Mouse (Mus musculus) adrenal gland, postnatal 36 days (tissue): ENCODE data around the gene Tmem259. TPM values are rescaled to one million over a fixed set of nuclear protein-coding genes. Genes with fewer than 3 reads are reported as not detected.

ENCODE experiments used
- DNase-seq, 2 experiments: peaks; one replicate each; pipeline ENCODE4 v3.0.0; 2021; ENCODE audit warnings: mixed read lengths in 1 of 2
- total RNA-seq, 2 experiments: library from RNA; stranded (reverse); gene quantifications; 2 replicates each; pipeline ENCODE4 v1.2.3; 2021

Gene Tmem259
- total RNA-seq, 2 experiments from 2014 or later = 144 to 146 TPM

DNA sequence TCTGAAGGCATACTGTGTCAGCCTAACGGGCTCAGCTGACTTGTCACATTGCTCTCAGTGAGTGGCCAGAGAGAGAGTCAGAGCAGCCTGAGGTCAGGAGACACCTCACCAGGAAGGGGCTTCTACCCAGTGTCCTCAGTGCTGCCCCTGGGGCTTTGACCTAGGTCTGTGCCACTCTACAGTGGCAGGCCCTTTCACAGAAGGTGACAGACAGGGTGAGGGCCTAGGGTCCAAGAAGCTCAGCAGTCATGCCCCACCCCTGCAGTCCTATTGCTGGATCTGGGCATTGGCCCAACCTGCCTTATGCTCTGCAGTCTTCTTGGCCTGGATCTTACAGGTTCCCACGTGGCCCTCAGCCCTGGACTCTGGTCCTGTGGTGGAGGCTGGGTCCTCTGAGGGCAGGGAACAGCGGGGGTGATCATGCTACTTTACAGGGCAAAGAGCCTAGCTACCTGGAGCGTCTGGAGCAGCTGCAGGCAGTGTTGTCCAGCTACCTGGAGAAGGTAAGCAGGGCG is 17.2 kb downstream of the Tmem259 start:
- DNase-seq = no peak

DNA sequence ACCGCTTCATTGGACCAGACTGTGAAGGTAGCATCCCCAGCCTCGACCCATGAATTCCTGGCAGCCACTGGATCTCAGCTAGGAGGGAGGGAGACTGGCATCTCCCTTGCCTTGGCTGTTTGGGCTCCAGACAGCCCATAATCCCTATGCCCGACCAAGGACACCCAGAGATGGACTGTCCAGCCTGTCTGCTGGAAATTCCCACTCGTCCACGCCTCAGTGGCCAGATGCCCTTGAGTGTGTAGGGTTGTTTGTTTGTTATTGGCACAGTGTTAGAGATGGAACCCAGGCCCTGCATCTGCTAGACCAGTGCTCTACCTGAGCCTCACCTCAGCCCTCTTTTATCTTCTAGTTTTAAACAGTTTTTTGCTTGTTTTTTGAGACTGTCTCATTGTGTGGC is 18.8 kb downstream of the Tmem259 start:
- peak; percentile 48 to 57 for DNase-seq

DNA sequence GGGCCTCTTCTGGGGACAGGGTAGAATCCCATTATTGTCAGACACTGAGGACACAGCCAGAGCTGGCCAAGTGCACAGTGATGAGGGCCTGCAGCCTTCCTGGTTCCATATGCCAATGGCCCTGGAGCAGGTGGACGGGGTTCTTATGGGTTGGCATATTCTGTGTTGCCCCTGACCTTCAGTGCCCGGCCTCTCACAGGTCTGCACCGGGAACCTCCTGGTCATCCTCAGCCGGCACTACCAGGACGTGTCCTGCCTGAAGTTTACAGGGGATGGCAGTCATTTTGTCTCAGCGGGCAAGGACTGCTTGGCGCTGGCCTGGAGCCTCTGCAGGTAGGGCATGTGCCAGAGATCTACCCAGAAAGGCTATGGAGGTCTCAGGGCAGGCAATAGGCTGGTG is 19.4 kb downstream of the Tmem259 start:
- no peak for DNase-seq

DNA sequence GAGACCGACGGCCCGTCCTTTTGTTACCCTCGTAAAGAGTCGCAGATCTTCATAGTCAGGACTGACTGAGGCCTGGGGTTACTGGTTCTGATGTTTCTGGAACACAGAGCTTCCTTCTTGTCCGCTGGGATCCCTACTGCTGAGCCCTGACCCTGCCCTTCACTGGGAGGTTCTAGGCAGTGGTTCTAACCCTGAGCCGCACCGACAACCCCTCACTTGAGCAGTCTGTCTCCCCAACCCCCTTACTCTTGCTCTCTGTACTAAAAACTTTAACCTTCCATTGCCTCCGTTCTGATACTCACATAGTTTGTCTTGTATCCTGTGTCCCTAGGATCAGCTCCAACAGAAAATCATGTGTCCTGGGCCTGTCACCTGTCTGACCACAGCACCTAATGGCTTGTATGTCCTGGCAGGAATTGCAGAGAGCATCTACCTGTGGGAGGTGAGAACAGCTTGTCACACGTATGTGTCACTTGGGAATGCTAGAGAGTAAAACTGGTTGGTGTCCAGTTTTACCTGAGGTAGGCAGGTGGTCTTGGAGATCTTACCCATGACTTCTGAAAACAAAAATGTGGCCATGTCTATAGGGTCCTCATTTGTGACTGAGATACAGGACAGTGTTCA is 23.3 kb downstream of the Tmem259 start:
- DNase-seq = no peak

DNA sequence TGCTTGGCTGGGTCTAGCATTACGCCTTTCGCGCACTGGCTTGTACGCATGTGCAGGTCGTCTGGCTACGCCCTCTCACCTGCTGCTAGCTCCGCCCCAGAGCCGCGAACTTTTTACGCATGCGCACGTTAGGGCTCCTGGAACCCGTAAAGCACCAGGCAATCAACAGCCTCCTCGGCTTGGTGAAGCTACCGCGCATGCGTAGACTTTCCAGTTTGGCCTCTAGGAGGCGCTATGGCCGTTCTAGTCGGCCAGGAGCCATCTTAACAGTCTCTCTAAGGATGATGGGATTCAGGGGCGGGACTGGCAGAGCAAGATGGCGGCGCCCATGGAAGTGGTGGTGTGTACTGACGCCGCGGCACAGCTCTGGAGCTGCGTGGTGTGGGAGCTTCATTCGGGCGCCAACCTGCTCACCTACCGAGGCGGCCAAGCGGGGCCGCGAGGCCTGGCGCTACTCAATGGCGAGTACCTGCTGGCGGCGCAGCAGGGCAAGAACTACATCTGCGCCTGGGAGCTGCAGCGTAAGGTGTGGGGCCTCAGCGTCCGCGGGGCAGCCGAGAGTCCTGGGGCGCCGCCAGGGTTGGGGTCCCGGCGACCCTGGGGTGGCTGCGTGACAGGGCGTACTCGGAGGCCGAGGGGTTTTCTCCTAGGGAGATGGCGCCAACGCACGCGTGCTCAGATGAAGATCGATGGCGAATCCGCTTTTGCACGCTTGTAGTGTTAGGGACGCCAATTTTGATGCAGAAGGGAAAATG is 24.1 kb downstream of the Tmem259 start, which contains the start of gene Wdr18:
Wdr18 (plus strand) TSS at position 306 of the 755 bp plus-strand sequence.
- DNase-seq = peak; percentile 98 to 100

DNA sequence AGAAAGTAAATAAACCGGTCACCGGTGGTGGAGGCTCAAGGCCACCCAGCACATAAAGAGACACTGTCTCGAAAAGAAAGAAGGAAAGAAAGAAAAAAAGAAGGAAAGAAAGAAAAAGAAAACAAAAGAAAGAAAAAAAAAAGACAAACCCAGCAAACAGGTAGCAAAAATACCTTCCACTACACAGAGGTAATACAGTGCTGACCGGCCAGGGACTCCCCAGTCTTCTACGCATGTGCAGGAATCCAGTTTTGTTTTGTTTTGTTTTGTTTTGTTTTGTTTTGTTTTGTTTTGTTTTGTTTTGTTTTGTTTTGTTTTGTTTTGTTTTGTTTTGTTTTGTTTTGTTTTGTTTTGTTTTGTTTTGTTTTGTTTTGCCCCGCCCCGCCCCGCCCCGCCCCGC is 24.7 kb downstream of the Tmem259 start:
- peak; percentile 27 to 56 for DNase-seq

DNA sequence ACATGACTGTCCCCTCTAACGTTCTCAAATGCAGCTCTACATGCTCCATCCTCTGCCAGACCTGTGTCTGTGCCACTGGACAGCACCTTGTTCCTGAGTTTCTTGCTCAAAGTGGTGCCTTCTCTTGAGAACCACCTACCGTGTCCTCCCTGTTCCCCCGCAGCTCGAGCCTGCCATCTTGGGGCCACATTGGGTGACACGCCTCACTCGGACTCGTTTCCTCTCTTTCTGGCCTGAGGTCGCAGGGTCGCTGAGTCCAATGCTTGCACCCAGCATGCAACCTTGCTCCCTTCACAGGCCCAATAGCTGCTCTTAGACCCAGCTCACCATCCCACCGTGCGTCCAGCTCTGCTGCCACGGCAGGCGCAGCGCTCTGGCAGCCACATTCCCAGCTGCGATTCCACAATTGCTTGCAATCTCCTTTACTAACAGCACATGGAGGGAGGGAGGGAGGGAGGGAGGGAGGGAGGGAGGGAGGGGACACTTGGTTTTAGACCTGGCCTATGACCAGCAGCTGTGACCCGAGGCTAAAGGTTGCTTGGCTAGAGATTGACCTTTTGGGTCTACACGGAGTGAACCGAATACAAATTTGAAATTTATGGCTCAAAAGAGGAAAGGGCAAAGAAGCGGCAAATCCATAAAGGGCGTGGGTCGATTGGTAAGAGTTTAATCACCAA is 25.9 kb downstream of the Tmem259 start:
- peak; percentile 84 to 87 for DNase-seq

DNA sequence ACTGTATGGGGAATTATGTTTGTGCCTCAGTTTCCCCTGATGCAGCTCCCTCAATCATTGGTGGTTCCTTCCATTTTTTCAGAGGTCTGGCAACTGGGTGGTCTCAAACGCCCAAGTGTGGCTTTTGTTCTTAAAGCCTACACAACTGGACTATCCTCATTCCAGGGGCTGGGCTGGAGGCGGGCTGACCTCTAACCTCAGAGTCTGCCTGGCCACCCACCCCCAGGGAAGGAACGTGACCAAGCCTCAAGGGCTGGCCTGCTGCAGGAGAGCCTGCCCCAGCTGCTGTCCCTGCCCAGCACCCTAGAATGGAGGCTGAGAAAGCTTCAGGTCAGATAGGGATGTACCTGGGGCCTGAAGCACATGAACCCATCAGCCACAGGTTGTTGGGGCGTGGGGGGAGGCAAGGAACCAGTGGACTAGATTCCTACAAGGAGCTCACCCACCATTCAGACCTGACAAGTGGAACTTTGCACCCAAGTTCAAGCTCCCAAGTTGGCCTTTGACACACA is 27.4 kb downstream of the Tmem259 start:
- DNase-seq = no peak

DNA sequence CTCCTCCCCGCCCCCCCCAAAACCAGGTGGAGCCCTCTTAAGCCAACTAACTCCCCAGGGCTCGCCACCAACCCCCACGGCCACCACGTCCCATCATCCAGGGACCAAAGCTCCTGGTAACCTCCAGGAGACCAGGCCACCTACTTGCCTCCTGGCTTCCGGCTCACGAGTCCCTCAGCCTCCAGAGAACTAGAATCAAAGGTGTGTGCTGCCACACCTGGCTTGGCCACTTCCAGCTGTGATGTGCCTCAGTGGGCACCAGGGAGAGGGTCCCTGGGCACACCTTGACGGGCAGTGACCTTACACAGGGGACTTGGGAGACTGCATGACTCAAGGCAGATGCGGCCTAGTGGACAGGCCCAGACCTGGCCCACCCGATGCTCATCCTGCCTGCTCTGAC is 28.4 kb downstream of the Tmem259 start:
- no peak for DNase-seq

DNA sequence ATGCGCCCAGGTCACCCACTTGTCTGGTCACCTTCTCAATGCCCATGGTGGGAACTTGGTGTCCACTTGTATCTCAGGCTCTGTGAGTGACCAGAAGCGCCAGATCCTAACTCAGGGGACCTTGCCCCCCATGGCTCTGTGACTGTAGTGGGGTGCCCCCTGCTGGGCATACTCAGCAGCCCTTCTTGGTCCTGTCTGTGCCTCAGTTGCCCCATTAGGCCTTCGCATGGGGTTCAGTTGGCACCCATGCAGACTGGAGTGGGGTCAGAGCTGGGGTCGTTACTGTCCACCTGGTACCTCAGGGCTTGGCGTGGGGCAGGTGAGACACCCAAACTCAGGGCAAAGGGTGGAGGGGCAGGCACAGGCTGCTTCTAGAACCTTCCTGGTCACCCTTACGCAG is 30.2 kb downstream of the Tmem259 start:
- DNase-seq = peak; percentile 42 to 63

DNA sequence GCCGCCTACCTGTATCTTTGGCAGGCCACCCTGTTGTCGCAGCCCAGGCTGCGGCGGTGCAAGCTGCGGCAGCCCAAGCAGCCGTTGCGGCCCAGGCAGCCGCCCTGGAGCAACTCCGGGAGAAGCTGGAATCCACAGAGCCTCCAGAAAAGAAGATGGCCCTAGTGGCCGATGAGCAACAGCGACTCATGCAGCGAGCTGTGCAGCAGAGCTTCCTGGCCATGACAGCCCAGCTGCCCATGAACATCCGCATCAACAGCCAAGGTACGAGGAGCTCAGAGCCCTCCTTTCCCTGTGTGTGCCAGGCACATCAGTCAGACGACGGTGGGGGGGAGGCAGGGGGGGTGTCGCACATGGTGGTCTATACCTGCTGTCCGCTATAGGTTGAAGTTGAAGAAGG is 33.5 kb downstream of the Tmem259 start:
- no peak for DNase-seq

DNA sequence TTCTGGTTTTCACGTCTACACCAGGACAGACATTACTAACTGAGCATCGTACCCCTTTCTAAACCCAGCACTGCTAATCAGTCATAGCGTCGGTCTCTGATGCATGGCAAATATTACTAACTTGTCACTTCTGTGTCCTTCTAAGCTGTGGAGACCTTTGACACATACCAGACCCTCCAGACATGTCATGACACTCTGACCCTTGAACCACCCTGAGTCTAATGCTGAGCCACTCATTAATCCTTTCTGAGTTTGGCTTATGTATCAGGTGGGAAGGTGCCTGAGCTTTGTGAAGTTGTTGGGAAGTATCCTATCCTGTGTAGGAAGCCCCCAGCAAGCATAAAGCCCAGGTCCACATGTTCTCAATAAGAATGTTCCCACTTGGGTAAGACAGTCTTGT is 34.3 kb downstream of the Tmem259 start:
- no peak for DNase-seq

DNA sequence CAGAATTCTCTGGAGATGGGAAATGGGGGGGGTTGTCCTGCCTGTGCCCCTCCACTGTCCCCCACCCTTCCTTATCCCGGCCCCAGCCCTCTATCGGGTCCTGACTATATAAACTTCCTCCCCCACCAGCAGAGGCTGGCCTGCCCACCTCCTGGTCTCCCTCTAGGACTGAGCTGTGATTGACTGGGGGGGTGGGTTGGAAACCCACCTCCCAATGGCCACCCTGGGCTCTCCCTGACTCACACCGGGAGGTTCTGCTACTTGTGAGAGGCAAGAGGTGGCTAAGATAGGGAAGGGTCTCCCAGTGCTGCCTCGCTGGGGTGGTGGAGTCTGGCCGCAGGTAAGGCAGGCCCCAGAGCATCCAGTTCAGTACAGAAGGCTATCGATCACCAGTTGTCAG is 36.6 kb downstream of the Tmem259 start:
- DNase-seq = no peak

DNA sequence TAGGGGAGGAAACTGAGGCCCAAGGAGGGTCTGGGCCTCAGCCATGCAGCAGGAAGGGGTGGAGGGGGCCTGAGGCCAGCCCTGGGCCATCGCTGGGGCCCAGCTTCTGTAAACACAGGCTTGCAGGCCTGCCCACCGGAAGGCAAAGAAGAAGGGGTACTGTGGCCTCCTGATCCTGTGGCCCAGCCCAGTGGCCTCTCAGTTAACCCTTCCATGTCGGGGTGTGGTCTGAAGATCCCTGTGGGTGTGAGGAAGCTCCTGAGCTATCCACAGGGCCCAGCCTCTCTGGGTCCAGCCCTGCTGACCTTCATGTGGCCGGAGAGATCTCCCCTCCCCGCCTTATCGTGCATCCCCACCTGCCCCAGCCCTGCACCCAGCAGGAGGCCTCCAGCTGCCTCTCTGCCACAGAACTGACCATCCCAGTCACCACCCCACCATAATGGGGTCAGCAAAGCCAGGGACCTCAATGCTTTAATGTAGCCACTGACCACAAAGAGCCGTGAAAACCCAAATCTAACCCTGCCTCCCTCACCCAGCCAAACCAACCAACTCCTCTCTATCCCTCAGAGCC is 37.3 kb downstream of the Tmem259 start:
- DNase-seq = no peak

DNA sequence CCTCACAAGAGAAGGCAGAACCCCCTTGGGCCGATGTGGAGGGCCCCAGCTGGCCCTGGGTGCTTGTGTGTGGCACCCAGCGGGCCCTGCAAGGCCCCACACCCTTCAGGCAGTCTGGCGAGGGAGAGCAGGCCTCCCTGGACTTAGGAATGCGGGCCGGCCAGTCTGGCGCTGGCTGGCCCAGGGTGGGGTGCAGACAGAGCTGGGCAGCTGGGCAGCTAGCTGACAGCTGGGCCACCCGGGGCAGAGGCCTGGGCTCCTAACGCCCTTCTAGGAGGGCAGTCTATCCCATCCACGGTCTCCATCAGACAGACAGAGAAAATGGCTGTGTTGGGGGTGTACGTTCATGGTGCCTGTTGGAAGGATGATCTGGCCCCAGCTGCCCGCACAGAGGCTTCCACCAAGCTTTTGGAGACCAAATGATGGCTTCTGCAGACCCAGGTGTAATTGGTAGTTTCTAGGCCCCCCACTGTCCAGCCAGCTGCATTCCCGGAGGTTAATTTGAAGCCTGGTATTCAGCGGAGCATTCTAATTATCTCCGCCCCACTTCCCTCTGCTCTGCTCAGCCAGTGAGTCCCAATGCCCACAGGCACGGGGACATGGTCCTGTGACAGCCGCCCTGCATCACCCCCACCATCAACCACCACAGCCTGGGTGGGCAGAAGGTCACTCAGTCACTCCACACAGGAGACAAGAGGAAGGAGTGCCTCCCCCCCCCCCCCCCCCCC is 38.5 kb downstream of the Tmem259 start:
- no peak for DNase-seq

DNA sequence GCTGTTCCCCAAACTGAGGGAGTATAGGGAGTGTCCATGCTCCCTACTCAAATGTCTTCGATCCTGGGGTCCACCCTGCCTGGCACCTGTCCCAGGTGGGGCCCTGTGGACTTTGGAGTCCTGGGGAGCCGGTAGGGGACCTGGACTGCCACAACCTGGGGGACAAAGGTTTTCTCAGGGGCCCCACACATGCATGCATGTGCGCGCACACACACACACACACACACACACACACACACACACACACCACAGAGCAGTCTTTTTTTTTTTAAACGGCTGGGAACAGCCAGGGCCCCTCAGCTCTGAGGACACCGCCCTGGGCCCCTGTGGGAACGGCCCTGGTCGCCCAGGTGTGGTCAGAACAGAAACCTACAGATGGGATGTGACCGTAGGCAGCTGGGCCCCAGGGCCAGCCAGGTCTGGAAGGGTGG is 40.6 kb downstream of the Tmem259 start:
- no peak for DNase-seq

DNA sequence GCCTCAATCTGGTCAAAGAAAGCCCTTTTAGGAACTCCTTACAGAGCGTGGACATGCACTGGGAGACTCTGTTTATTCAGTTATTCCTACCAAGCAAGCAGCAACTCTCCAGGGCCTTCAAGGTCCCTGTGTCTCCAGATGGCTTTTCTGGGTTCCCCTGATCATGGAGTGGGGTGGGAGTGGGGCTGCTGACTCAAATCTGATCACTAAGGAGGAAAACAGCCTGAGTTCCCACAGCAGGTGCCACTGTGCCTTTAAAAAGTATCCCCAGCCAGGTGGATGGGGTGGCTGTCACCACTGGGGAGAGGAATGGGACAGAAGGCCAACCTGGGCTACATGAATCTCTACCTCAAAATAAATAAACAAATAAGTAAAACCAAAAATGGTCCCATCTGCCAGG is 41.1 kb downstream of the Tmem259 start:
- DNase-seq = no peak

DNA sequence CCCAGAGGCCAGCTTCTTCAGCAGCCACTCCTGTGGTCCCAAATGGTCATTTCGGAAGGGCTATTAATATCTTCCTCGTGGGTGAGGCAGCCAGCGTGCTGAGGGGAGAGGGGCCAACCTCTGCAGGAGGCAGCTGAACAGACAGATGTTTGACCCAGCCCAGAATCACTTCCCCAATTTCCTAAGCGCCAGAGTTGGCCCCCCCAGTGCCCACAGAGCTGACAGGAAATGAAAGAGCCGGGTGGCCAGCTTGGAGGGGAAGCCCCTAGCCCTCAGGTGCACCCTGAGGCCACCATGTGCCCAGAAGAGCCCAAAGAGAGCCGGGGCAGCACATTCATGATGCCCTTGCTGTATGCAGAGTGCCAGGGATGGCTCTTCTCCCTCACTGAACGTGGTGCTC is 43.4 kb downstream of the Tmem259 start:
- peak in 1 of 2 experiments; percentile 35 for DNase-seq

DNA sequence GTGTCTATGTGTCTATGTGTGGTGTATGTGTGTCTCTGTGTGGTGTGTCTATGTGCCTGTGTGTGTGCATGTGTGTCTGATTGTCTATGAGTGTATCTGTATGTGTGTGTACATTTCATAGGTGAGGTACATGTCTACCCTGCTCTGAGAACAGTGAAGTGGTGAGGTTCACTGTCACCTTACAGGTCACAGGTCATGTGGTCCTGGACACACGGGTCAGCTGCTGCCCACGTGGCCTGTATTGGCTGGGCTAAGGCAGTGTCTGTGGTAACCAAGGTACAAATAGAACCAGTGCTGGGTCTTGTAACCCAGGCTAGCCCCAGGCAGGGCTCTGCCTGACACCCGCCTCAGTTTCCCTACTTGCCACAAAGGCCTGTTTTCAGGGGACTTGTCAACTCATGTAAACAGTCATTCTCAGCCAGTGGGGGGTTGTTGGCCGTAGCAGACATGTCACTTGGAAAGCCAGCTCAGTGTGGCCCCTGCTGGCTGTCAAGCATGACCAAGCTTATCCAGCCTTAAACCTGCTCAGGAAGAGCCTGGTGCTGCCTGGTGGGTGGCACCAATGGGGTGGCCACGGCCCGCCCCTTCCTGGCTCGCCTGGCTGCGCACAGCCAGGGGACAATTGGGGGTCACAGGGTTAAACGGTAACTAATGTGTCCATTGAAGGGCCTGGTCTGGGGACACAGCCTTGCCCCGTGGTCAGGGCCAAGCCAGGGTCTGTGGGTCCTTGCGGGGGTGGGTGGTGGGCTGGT is 46.2 kb downstream of the Tmem259 start:
- DNase-seq = no peak

DNA sequence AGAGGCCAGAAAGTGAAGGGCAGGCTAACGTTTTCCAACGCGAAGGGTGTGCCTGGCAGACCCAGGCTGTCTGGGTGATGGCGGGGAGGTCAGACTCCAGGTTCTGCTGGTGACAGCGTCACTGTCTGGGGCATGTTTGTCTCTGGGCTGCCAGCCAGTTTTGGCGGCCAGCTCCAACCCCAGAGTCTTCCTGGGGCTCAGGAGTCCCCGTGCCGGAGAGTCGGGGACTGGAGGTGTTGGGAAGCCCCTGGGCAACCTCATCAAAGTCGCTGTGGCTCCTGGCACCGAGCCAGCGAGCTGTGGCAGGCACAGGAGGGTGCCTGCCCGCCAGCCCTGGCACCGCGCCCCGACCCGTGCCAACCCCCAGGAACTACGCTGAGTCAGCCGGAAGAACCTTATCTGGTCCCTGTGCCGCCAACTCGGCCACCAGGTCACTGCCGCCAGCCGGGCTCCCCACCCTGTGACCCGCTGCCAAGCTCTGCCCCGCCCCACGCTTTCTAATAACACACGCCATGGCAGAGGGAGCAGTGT is 47.2 kb downstream of the Tmem259 start:
- peak; percentile 92 to 94 for DNase-seq
